Mouse (Mus musculus) ovary, postnatal 10 days (tissue): ENCODE measurements at regions not wholly inside any gene's neighbourhood (a gene's known extent, or its start where the extent isn't known, plus 50 kb on each side); places are given as distances from the start of the nearest gene placed in this dataset.
A peak's percentile ranks its signal among the peaks of the same experiment; 100 is the strongest.

ENCODE experiments used
- DNase-seq: peaks from one replicate; pipeline ENCODE4 v3.0.0; 2022; ENCODE audit warnings: low spot score

GRCm38 (mm10) chr5:37980692-37981091 is 57.9 kb upstream of the Stx18 start:
- no peak for DNase-seq

DNA sequence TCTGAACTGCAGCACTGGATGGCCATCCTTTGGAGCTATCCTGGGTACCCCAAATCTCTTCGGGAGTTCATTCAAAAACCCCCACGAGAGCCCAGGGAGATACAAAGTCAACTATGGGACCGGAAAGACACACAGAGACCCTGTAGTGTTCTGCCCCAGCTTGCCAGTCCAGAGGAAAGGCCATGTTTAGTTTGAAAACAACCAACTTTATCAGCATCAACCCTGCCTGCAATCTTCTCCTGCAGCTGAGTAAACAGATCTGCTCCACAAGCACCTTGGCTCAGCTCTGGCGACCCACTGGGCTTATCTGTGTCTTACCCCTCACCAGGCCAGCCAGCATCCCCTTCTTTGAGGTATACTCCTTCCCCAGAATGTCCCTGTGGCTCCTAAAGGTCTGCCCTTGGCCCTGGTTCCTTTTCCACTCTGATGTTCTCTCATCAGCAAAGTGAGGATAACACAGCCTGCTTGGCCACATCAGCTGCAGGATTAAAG is 61.6 kb upstream of the Stx18 start:
- no peak for DNase-seq

GRCm38 (mm10) chr5:37972980-37973545 is 65.5 kb upstream of the Stx18 start:
- DNase-seq = no peak

DNA sequence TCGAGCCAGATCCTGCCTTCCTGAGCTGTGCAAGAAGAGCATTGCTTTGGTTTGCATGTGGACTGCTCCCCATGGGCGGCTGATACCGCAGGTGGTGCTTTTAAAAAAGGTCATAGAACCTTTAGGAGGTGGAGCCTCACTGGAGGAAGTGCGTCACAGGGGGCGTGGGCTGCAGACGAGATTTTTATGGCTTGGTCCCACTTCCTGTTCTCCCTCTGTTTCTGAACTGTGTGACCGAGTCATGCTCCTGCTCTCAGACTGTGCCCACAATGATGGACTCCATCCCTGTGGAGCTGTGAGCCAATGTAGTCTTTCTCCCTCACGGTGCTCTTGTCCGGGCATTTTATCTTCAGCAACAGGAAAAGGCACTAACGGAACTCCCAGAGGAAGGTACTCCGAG is 66.8 kb upstream of the Stx18 start:
- DNase-seq = no peak

DNA sequence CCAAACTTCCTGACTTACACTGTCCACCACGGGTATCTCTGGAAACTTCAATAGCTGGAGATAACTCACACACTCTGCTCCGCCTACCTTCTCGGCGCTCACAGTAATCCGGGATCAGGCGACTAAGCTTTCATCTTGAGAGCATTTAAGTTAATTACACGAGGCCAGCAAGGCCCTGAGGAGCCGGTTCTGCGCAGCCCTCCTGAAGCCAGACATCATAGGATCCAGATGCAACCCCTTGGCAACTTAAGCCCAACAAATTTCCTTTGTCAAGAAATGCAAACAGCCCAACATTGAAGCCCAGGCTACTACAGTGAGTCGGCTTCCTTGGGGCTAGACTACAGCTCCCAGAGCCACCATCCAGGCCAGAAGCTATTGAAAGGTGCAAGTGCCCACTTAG is 69.9 kb upstream of the Stx18 start:
- no peak for DNase-seq

- no peak for DNase-seq
Observed at GRCm38 (mm10) chr5:37967914-37968375, 70.6 kb upstream of the Stx18 start.

DNA sequence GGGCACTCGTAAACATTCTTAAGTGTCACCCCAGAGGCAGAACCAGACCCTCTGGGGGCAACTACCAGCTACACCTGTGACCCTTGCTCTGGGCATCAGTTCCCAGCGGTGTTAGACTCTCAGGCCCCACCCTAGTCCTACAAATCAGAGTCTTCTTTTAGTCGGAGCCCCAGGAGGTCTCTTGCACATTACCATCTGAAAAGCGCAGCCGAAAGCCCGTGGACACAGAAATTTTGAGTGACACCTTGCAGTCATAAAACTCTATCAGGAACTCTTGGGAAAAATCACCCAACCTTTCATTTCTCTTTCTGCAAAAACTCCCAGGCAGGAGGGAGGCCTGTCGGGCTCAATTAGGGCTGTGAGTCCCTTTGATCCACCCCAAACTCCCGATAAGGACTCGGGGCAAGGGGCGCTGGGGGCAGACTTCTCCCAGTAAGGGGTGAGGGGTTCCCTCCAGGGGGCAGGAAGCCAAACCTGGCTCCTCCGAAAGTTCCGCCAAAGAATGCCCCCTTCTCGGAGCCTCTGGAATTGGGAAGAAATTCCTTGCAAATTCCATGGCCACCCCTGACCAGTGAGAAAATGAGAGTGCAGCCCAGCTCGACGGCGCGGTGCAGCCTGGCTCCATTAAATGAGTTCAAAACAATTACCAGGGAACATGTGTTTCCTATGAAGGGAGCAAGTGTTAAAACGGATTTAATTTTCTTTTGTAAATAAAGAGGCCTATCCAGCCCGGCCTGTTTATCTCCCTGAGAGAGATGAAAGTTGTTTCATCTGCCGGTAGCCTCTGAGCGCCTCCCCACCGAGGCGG is 71.2 kb upstream of the Stx18 start:
- DNase-seq = no peak

DNA sequence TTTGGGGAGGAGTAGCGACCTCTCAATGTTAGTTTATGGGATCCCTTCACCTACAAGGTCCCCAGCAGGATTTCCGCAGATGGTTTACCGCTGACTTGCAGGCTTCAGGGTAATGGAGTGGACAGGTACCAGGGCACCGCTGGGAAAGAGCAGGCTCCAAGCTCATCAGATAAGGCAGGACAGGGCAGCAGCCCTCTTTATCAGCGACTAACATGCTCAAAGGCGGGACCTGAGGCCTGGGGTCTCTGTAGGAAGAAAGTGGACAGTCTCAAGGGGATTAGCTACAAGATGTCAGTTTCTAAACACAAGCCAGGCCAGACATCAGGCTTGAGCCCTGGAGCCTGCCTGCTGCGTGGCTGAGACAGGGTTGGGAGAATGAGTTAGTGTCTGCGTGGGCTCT is 74.9 kb upstream of the Stx18 start:
- no peak for DNase-seq

DNA sequence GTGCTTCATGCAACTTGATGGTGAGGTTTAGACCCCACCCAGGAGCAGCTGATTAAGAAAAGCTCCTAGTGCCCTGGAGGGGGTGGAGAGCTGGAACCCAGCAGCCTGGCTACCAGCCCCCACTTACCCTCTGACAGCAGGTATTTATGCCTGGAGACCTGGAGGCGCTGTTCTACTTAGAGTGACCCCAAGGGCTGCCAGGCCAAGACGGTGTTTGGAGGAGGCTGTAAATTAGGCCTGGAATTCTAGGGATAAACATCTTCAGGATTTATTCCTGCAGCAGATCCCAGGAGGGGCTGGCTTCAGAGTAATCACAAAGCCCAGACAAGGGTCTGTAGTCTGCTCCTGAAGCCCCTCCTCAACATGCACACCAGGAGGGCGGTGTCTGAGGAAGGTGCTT is 76.0 kb upstream of the Stx18 start:
- DNase-seq = no peak

- no peak for DNase-seq
Observed at GRCm38 (mm10) chr5:37960216-37960615, 78.3 kb upstream of the Stx18 start.

DNA sequence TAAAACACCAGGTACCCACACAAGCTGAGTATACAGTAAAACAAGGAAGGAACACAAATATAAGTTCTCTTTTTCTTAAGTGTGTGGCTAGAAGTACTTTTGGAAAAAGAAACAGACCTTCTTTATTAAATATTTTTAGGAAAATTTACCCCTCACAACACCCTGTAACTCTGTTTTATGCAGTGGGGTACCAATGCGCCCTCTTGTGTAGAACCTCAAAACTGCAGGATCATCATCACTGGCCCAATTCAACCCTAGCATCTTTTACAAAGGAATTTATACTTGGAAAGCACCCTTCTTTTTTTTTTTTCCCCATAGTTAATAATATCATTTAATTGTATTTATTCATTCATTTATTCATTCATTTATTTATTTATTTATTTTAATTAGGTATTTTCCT is 86.4 kb upstream of the Stx18 start:
- no peak for DNase-seq

DNA sequence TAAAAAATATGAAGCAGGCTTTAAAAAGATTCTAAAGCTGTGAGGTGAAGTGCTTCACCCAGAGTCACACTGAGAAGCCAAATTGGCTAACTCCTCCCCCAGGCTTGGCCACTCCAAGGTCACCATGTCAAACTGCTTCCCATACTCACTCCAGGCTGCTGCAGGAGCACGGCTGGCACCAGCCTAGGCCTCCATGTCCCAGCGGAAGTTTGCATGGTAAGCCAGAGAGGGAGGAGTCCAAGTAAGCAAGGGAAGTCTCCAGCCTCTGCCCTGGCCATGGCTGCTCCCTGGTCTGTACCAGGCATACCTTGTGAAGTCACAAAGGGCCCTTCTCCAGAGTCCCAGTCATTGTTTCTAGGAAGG is 105.8 kb upstream of the Stx18 start:
- no peak for DNase-seq

DNA sequence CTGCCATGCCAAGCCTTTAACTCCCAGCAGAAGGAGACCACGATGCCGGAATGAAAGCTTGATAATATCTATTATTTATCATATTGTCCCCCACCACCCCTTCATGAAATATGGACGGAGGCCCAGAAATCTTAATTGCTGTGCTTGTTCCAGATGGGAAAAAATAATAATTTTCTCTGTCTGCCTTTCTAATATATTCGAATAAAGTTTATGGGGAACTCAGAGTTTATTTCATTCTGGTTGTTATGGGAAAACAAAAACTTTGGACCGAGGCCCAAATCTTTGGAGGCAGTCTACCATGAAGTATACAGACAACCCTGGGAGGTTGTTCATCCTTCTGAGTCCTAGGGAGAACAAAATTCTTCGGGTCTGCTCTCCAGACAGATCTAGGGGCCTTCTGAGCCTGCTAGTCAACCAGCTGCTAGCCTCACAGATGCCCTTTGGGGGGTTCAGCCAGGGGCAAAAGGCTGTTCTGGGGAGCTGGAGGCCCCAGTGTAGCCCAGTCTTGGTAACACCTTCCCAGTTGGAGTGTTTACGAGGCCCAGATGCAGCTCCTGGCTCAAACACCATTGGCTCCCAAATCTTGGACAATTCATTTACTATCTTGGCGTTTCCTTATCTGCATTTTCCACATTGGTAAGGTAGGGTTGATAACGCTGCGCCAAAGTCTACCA is 106.3 kb upstream of the Stx18 start:
- no peak for DNase-seq

- DNase-seq = no peak
Observed at GRCm38 (mm10) chr5:37920481-37920880, 96.1 kb upstream of the Msx1 start.

DNA sequence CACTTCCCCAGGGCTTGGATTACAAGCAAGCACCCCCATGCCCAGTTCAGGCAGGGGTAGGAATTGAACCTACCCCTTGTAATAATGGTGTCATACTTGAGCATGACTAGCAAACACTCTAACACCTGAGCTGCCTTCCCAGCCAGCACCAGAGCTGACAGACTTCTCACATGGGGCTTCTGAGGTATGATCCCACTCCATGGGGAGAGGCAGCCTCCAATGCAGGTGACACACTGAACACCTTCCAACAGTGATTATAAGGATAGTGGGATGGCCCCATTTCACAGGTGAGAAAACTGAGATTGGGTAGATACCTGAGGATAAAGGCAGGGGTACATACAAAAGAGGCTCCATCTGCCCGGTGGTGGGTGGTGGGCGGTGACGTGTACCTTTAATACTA is 94.7 kb upstream of the Msx1 start:
- no peak for DNase-seq

DNA sequence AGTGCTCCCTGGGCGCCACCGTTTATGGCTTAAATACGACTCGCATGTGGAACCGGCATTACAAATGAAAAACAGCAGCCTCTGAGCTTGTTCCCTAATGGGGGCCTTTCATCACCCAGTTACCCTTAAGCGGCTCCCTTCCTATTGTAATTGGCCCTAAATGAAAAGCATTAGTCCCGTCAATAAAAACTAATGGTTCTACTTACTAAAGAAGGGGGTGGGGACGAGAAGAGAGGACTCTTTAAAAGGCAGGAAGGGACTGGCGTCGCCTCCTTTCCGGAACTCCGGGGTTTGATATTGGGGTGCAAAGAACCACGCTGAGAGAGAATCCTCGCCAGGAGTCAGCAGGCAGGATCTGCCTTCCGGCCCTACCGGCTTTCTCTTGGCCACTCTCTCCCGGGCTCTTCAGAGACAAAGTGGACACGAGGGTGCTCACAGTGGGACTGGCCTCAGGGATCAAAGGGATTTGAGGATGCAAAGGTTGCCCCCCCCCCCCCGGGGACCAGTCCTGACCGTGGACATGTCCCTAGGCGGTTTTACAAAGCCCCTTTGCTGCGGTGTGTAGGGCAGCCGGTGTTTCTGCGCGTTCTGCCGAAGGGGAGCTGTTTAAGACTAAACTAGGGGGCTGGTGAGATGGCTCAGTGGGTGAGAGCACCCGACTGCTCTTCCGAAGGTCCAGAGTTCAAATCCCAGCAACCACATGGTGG is 93.8 kb upstream of the Msx1 start:
- DNase-seq = no peak

GRCm38 (mm10) chr5:37917161-37917560 is 92.8 kb upstream of the Msx1 start:
- no peak for DNase-seq

DNA sequence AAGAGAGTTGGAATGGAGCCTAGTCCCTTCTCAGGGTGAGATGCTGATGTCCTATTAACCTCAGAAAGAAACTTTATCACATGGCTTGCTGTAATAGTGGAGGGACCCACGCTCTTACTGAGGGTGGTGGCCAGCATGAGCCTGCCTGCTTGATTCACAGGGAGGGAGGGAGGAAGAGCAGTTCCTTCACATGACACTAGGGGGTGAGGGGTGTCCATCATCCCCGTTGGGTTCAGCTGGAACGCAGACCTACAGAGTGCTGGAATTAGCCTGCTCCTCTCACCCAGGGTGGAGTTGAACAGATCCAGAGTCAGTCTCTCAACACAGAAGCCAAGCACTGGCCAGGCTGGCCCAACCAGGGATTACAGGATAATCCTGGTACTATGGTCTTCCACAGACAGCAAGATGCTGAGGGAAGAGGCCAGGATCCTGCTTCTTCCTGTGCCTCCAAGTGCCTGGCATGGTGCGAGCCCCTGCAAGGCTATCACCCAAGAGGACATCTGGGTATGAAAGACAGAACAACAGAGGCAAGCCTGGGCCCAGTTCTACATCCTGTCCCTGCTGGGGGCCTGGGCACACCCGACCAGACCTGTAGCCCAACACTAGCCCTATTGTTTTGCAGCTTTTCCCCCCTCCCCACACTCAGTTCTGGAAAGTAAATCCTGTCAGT is 80.4 kb upstream of the Msx1 start:
- no peak for DNase-seq

DNA sequence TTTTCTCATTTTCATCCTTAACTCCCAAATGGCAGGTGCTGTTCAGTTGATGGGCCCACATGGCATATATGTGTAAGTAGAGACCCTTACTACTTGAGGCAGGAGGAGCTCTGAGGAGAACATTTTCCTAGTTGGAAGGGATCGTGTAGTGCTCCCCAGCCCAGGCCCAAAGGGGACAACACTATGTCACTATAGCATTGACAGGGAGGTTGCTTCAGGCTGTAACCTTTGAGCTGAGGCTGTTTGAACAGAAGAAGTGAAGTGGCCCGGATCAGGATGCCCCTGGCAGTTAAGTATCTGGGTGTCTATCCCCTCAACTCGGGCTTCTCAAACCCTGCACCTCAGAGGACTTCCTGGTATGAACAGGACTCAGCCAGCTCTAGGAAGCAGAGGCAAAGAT is 79.5 kb upstream of the Msx1 start:
- no peak for DNase-seq

DNA sequence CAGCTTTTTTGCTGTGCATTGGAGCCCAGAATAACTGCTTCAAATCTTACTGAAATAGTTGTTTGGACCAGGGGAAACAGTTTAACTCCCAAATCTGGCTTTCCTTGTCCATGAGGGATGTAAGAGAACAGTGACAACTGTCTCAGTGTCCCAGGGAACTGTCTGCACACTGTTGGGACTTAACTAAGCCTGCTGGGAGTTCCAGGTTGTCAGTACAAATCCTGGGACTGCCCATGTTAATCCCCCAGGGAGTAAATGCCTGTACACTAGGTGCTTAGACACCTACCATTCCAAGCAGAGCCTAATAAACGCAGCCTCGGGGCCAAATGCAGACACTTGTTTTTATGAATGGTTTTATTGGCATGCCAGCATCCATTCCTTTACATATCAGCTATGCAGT is 78.4 kb upstream of the Msx1 start:
- DNase-seq = no peak

GRCm38 (mm10) chr5:37901861-37902291 is 77.5 kb upstream of the Msx1 start:
- DNase-seq = peak; percentile 23

DNA sequence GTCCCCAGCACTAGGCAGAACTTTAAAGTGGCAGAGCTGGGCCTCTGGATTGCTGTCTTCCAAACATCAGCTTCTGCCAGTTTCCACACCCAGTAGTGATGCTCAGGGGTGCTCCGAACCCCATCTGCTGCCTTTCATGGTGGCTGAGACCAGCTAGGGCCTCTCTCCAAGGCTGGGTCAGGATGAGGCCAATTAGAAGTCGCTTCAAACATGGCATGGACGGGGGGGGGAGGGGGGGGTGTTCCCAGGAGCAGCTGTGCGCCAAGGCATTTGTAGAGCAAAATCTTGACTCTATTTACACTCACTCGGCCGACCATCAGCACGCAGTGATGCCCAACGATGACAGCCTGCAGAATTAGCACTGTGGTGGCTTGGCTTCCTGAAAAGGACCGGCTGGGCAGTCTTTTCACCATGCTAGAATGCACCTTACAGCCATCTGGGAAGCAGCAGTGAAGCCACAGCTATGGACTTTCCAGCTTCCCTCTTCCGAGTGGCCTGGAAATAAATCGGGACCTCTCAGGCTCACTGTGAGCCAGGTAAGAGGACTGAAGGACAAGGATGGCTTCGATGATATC is 73.7 kb upstream of the Msx1 start:
- DNase-seq = no peak
